Mouse (Mus musculus) forebrain, embryonic 10.5 days (tissue): Measurements from ENCODE around the gene Zdhhc21. TPM values are rescaled to one million over a fixed set of nuclear protein-coding genes. Genes with fewer than 3 reads are reported as not detected.

ENCODE experiments used
- DNase-seq: peaks from one replicate; pipeline ENCODE4 v3.0.0-alpha.2; 2017; ENCODE audit warnings: low spot score; ENCODE audit errors: extremely low spot score
- H3K27ac ChIP-seq: fragments of 300-500 bp; sonication (generic); 2 replicates; pipeline ENCODE4 v1.5.1; 2016; ENCODE audit warnings: mild to moderate bottlenecking
- H3K27me3 ChIP-seq: fragments of 300-500 bp; sonication (generic); 2 replicates; pipeline ENCODE4 v1.6.1; 2016; ENCODE audit warnings: mild to moderate bottlenecking; ENCODE audit not compliant: poor library complexity, severe bottlenecking
- H3K36me3 ChIP-seq: fragments of 300-500 bp; sonication (generic); replicated peaks from 2 replicates; pipeline ENCODE4 v1.6.1; 2016; ENCODE audit warnings: mild to moderate bottlenecking, moderate library complexity
- H3K4me1 ChIP-seq: fragments of 300-500 bp; sonication (generic); 2 replicates; pipeline ENCODE4 v1.6.1; 2016
- H3K4me3 ChIP-seq: fragments of 300-500 bp; sonication (generic); 2 replicates; pipeline ENCODE4 v1.5.1; 2016; ENCODE audit warnings: mild to moderate bottlenecking, moderate library complexity
- H3K9me3 ChIP-seq: fragments of 300-500 bp; sonication (generic); 2 replicates; pipeline ENCODE4 v1.6.1; 2016; ENCODE audit warnings: mild to moderate bottlenecking, moderate library complexity
- WGBS: fragments of 180-500 bp; shearing (Covaris S2); methylation state at CpG from one replicate; pipeline ENCODE4 v1.1.7; 2016; 5-methylcytosine and 5-hydroxymethylcytosine counted together
- polyA plus RNA-seq: library from polyadenylated mRNA; unstranded; fragments of >200 nt; fragmentation: Nextera tagmentation; extraction: Ambion mirVana; gene quantifications from 2 replicates; pipeline ENCODE4 v1.2.1, GENCODE M21; 2016

The Zdhhc21 gene
- polyA plus RNA-seq, 1 experiment from 2014 or later, result 13.7 TPM

DNA sequence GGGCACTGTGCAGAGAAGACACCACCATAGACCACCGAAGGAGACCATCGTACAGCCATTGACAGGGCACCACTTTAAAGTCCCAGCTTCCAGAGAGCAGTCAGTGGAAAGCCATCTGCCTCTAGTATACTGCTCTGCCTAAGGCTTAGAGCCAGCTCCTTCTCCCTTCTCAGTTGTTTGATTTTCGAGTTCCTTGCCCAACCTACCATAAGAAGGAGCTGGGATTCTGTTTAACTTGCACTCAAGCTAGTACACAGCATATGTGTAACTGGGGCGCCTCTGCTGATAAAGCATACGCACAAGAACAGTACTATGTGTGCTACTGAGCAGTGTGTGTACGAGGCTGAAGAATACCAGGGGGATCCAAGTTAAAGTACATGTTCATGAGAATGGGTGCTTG, 19.4 kb upstream of the Zdhhc21 start:
- H3K4me3 ChIP-seq, result no peak overlapping the region
- DNase-seq, result no peak
- no peaks in the 10 kb centered on the region for H3K36me3 ChIP-seq
- no peak overlapping the region for H3K27ac ChIP-seq
- H3K9me3 ChIP-seq, result no peaks in the 10 kb centered on the region
- H3K4me1 ChIP-seq, result no peaks in the 10 kb centered on the region
- H3K27me3 ChIP-seq, result peaks cover 18% of the 10 kb centered on the region
- 85% methylated on average over 6 of the region's 6 CpGs for WGBS

DNA sequence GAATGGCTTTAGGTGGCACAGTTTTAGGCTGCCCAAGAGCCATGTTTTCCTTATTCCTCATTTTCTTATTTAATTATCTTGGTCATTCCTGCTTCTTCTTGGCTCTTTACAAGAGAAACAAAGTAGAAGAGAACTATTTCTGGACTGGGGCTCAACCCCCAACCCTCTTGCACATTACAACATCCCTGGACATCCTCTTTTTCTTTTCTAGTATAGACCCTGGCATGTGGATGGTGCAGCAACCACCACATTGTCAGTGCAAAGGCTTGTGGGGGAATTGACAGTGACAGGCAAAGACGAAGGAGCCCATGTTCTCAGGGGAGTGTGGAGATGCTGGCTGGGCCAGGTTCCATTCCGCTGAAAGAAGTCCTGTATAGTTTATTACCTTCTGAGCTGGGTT, 16.9 kb upstream of the Zdhhc21 start:
- H3K4me1 ChIP-seq, result peaks cover 8% of the 10 kb centered on the region
- no peak for DNase-seq
- WGBS, result 87% methylated on average over 2 of the region's 2 CpGs
- no peaks in the 10 kb centered on the region for H3K36me3 ChIP-seq
- H3K9me3 ChIP-seq, result no peaks in the 10 kb centered on the region
- no peak overlapping the region for H3K4me3 ChIP-seq
- H3K27ac ChIP-seq, result no peak overlapping the region
- no peaks in the 10 kb centered on the region for H3K27me3 ChIP-seq

DNA sequence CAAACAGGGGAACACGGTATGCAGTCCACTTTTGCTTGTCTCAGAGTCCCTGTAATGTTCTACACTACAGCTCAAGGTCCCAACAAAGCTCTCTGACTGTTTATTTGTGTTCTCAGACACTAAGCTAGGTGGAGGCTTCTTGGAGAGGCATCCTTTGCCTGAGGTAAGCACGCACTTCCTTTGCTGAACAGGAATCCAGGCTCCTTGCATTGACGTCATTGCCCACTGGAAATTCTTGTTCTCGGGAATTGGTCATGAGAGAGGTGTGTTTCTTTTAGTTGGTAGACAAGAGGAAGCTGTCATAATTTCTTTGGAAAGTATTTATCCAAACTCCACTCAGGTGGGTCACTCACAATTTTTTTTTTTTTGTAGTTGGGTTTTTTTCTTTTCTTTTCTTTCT, 15.8 kb upstream of the Zdhhc21 start:
- no peak overlapping the region for H3K27ac ChIP-seq
- DNase-seq, result no peak
- peaks cover 8% of the 10 kb centered on the region for H3K4me1 ChIP-seq
- H3K4me3 ChIP-seq, result no peak overlapping the region
- no peaks in the 10 kb centered on the region for H3K9me3 ChIP-seq
- H3K36me3 ChIP-seq, result no peaks in the 10 kb centered on the region
- 78% methylated on average over 4 of the region's 4 CpGs for WGBS
- H3K27me3 ChIP-seq, result no peaks in the 10 kb centered on the region

DNA sequence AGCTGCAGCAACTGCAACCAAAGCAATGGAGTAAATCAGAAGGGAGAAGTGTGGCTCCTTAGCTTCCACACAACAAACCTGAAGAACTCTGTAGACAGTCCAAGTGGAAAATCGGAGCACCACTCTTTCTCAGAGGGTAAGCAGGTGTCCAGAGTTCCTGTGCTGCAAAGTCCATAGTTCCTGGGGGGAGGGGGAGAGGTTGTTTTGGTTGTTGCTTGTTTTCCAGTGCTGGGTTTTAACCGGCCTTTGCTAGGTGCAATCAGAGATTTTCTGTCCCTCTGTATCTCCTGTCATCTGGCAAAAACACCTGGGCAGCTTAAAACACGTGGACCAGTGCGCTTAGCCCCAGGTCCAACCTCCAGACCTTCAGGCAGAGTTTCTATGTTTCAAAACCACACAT, 15.0 kb upstream of the Zdhhc21 start:
- Histone ChIP-seq H3K9me3 (no peaks in the 10 kb centered on the region), H3K27me3 (no peaks in the 10 kb centered on the region), H3K36me3 (no peaks in the 10 kb centered on the region), H3K27ac (no peak overlapping the region), H3K4me1 (peaks cover 8% of the 10 kb centered on the region), H3K4me3 (no peak overlapping the region)
- DNase-seq, result no peak
- WGBS, result 65% methylated on average over 4 of the region's 4 CpGs

DNA sequence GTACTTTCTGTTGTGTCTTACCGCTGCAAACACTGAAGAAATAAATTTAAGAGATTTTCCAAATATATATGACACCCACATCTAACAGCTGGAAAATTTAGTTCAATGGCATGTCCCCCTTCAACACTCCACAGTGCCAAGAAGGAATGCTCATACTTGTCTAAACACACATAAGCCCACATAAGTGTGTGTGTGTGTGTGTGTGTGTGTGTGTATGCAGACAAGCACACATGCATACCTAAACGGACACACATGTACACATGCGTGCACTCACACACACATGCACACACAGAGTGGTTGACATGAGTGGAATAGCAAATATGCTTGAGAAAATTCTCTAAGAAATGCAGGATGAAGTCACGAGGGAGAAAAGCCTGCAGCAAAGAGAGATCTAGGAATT, 12.8 kb upstream of the Zdhhc21 start:
- H3K4me3 ChIP-seq, result no peak overlapping the region
- no peaks in the 10 kb centered on the region for H3K36me3 ChIP-seq
- DNase-seq, result no peak
- H3K9me3 ChIP-seq, result no peaks in the 10 kb centered on the region
- H3K27ac ChIP-seq, result no peak overlapping the region
- WGBS, result 86% methylated on average over 4 of the region's 4 CpGs
- no peaks in the 10 kb centered on the region for H3K27me3 ChIP-seq
- peaks cover 8% of the 10 kb centered on the region for H3K4me1 ChIP-seq

DNA sequence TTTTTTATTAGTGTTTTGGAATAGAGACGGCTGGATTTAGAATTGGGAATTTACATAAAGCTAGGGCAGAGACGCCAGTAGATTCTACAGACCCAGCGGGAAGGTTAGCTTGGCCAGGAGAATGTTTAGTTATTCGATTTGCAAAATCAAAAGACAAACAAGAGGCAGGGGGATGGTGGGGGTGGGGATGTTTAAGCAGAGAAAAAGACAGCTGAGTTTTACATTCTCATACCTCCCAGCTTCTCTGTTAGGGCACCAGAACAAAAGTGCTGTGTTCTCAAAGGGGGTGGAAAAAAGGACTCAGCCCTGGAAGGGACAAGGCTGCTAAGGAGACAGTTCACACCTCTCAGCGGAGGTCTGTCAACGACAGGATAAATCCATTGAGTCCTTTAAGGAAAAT, 12.4 kb upstream of the Zdhhc21 start:
- WGBS, result 51% methylated on average over 6 of the region's 6 CpGs
- H3K4me3 ChIP-seq, result no peak overlapping the region
- no peak overlapping the region for H3K27ac ChIP-seq
- H3K4me1 ChIP-seq, result peaks cover 8% of the 10 kb centered on the region
- no peaks in the 10 kb centered on the region for H3K36me3 ChIP-seq
- no peaks in the 10 kb centered on the region for H3K9me3 ChIP-seq
- no peak for DNase-seq
- no peaks in the 10 kb centered on the region for H3K27me3 ChIP-seq

DNA sequence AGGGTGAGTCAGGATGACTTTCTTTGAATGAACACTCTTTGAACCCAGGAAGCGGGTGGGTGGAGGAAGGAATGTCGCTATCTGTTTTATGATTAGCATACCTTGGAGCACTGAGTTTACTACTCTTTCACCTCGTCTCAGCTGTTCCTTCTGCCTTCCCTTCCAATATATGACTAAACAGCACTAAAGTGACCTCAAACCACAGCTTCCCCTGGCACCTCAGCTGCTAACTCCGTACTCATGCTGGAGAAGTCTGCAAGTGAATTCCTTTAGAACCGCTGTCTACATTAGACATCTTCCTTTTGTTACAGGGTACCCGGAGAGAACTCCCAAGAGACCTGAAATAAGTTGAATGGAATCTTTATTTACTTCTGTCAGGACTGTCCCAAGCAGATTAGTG, 11.2 kb upstream of the Zdhhc21 start:
- no peak for DNase-seq
- Histone ChIP-seq H3K4me3 (no peak overlapping the region), H3K36me3 (no peaks in the 10 kb centered on the region), H3K9me3 (no peaks in the 10 kb centered on the region), H3K27me3 (no peaks in the 10 kb centered on the region), H3K27ac (no peak overlapping the region), H3K4me1 (peaks cover 8% of the 10 kb centered on the region)
- WGBS, result 89% methylated on average over 6 of the region's 6 CpGs

DNA sequence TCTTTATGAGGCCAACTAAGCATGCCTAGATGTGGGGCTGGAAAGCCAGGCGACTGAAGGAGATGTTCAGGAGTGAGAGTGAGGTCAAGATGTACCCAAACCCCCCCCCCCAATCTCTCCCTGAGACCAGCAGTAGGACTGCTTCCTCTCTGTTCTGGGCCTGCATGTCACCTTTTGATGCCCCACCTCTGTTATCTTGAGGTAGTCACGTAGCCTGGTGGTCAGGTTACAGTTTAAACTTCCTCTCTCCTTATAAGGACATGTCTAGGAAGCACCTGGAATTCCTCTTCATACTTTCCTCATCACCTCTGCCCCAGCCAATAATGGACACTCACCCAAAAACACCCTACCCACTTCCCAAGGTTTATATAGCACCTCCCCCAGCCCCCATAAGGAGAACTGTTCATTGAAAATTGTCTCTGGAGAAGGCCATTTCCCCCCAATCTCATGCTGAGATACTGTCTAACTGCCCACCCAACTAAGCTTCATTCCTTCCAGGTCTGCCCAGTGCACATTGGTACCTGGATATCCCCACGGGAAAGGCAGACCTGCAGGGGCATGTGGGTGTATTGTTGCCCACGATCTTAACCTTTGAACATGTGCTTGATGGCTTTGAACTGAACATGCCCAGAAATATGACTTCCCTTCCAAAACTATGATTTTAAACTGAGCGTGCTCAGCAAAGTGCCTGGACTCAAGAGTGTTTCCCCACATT, 8.1 kb upstream of the Zdhhc21 start:
- Histone ChIP-seq H3K27ac (no peak overlapping the region), H3K4me1 (peaks cover 8% of the 10 kb centered on the region), H3K4me3 (no peak overlapping the region), H3K36me3 (no peaks in the 10 kb centered on the region), H3K9me3 (no peaks in the 10 kb centered on the region), H3K27me3 (no peaks in the 10 kb centered on the region)
- WGBS, result 89% methylated on average over 5 of the region's 5 CpGs
- no peak for DNase-seq

DNA sequence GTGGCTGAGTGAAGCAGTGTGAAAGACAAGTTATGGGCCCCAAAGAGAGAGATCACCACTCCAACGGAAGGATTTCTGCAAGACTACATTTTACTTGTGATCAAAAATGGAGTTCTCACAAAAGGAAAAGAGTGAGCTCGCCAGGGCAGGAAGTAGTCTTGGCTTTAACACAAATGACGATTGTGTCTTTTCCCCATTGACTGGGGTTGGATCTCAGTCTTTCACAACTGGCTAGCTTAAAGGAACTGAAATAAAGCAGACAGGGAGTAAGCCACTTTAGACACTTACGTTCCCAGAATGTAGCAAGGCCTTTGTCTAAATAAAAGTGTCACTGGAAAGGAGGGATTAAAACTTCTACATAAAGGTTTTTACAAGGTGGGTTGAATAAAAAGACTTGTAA, 7.4 kb upstream of the Zdhhc21 start:
- no peak for DNase-seq
- Histone ChIP-seq H3K27ac (no peak overlapping the region), H3K9me3 (no peaks in the 10 kb centered on the region), H3K27me3 (no peaks in the 10 kb centered on the region), H3K4me1 (peaks cover 1% of the 10 kb centered on the region; the same call in 1 of the 2 replicates), H3K4me3 (no peak overlapping the region), H3K36me3 (no peaks in the 10 kb centered on the region)
- WGBS, result 40% methylated on average over 4 of the region's 4 CpGs

DNA sequence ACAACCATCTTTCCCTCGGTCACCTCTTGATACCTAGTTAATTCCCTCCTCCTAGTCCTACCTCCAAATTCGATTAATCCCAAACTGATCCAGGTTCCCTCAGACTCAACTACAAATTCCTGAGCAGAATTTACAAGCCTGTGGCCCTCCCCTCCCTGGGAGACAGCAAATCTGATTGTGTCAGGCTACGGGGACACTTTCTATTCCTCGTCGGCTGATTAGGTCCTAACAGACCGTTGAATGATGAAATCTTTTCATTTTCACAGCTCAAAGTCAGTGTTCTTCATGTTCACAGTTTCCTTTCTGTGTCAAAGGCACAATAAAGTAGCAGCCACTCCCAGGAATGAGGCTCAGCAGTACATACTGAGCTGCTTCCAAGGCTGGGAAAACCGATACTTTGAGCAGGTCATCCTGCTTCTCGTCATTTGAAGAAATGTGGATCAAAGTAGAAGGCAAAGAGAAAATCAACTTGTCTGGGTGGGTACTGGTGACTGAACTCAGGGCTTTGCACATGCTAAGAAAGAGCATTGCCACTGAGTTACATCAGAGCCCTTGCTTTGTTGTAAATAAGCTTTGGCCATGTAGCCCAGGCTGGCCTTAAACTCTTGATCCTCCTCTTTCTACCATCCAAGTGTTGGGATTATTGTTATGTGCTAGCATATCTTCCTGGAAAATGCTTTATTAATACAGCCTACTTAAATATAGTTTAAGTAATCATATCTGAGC, 5.4 kb upstream of the Zdhhc21 start:
- Histone ChIP-seq H3K27ac (no peak overlapping the region), H3K4me3 (no peak overlapping the region), H3K4me1 (no peaks in the 10 kb centered on the region), H3K9me3 (no peaks in the 10 kb centered on the region), H3K36me3 (no peaks in the 10 kb centered on the region), H3K27me3 (no peaks in the 10 kb centered on the region)
- WGBS, result 83% methylated on average over 8 of the region's 8 CpGs
- no peak for DNase-seq

DNA sequence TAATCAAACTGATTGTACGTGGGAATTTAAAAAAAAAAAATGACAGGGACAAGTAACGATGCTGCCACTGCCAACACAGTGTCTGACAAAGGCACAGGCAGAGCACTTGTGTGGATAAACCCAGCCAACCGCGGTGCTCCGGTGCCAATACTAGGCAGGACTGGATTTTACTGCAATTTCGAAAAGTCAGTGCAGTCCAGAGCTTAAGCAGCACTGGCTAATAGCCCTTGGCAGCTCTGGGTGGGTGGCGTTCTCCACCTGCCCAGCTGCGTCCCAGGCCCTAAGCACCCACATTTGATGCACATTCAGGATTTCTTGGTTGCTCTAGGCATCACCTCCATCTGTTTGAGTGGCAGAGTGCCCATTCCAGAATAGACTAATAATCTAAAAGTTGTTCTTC, 3.6 kb upstream of the Zdhhc21 start:
- Histone ChIP-seq H3K4me3 (no peak overlapping the region), H3K9me3 (no peaks in the 10 kb centered on the region), H3K36me3 (no peaks in the 10 kb centered on the region), H3K4me1 (peaks cover 13% of the 10 kb centered on the region), H3K27me3 (no peaks in the 10 kb centered on the region), H3K27ac (no peak overlapping the region)
- 87% methylated on average over 8 of the region's 8 CpGs for WGBS
- DNase-seq, result no peak

DNA sequence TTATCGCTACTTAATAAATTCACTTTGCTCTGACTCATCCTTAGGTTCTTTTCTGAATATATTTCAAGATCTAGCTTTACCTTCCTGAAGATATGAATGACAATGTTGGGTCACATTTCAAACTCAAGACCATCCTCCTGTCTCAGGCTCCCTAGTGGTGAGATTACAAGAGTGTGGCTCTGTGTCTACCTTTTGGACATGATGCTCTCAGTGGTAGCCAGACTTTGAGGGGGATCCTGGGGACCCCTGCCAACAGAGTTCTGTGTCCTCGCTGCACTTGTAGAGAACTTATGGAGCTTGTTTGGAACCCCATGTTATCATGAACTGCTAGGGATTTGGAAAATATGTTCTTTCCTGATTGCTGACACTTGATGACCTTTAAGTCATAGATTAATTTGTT, 1.7 kb upstream of the Zdhhc21 start:
- WGBS, result 91% methylated on average over 2 of the region's 2 CpGs
- DNase-seq, result no peak

DNA sequence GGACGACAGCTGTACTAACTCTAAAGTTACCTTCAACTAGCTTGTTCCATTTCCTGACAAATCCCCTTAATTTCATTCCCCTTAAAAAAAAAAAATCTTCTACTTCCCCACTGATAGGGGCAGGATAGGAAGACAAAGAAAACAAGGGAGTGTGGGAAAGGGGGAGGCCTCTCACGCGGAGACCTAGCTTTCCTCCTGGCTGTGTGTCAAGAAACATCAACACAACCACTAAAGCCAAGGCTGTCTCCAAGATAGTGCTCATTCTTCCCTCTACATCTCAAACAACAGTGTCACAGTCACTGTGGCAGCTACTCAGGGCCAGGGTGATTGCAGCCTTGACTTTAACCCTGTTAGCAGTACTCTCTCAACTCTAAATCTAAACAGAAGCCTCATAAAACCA, 808 bp upstream of the Zdhhc21 start:
- DNase-seq, result no peak
- no peaks in the 10 kb centered on the region for H3K36me3 ChIP-seq
- no peaks in the 10 kb centered on the region for H3K27me3 ChIP-seq
- H3K4me1 ChIP-seq, result peaks cover 17% of the 10 kb centered on the region
- WGBS, result 54% methylated on average over 3 of the region's 3 CpGs
- no peak overlapping the region for H3K27ac ChIP-seq
- H3K9me3 ChIP-seq, result no peaks in the 10 kb centered on the region
- H3K4me3 ChIP-seq, result no peak overlapping the region

More for the DNA sequence above, 1.7 kb upstream of the Zdhhc21 start:
- no peaks in the 10 kb centered on the region for H3K9me3 ChIP-seq
- no peaks in the 10 kb centered on the region for H3K27me3 ChIP-seq
- H3K36me3 ChIP-seq, result no peaks in the 10 kb centered on the region
- peaks cover 17% of the 10 kb centered on the region for H3K4me1 ChIP-seq
- H3K4me3 ChIP-seq, result no peak overlapping the region
- H3K27ac ChIP-seq, result no peak overlapping the region
